Mouse (Mus musculus) MEL (cell line): ENCODE results near the gene Yju2. TPM values are rescaled to one million over a fixed set of nuclear protein-coding genes. Genes with fewer than 3 reads are reported as not detected.

Experiments used
- DNase-seq: peaks from one replicate; pipeline ENCODE4 v3.0.0; 2011; ENCODE audit warnings: low read depth, low spot score
- H3K27ac ChIP-seq: 2 replicates; pipeline ENCODE4 v1.5.1; 2012; ENCODE audit warnings: low read depth, mild to moderate bottlenecking, control low read depth, low read length, moderate library complexity; ENCODE audit not compliant: control insufficient read depth
- H3K27me3 ChIP-seq, 2 experiments: fragments of 150-350 bp in 1 of 2; sonication (generic) in 1 of 2; 2 replicates each; pipeline ENCODE4 v1.6.1; 2012; ENCODE audit warnings: low read length in 2 of 2, mild to moderate bottlenecking in 2 of 2, improper control_type of control experiment in 1 of 2, moderate library complexity in 1 of 2; ENCODE audit not compliant: insufficient read depth in 2 of 2, control insufficient read depth in 1 of 2
- H3K36me3 ChIP-seq, 2 experiments: 2 replicates each; pipeline ENCODE4 v1.6.1; 2012 to 2014; ENCODE audit warnings: low read length in 2 of 2, improper control_type of control experiment in 1 of 2, inconsistent platforms in 1 of 2, mild to moderate bottlenecking in 1 of 2; ENCODE audit not compliant: insufficient read depth in 2 of 2, control insufficient read depth in 1 of 2
- H3K4me1 ChIP-seq, 2 experiments: fragments of 150-350 bp in 1 of 2; sonication (generic) in 1 of 2; 2 replicates each; pipeline ENCODE4 v1.6.1; 2012; ENCODE audit warnings: low read length in 2 of 2, improper control_type of control experiment in 1 of 2, mild to moderate bottlenecking in 1 of 2; ENCODE audit not compliant: insufficient read depth in 2 of 2, control insufficient read depth in 1 of 2
- H3K4me3 ChIP-seq, 2 experiments: fragments of 150-350 bp in 1 of 2; sonication (generic) in 1 of 2; 2 replicates each; pipeline ENCODE4 v1.5.1; 2012; ENCODE audit warnings: low read depth in 2 of 2, low read length in 2 of 2, mild to moderate bottlenecking in 2 of 2, moderate library complexity in 2 of 2, control low read depth in 1 of 2, improper control_type of control experiment in 1 of 2; ENCODE audit not compliant: control insufficient read depth in 1 of 2, insufficient read depth in 1 of 2
- H3K79me2 ChIP-seq: 2 replicates; pipeline ENCODE4 v1.6.1; 2012; ENCODE audit warnings: mild to moderate bottlenecking, low read length, moderate library complexity; ENCODE audit not compliant: control insufficient read depth, poor library complexity, insufficient read depth
- H3K9ac ChIP-seq: 2 replicates; pipeline ENCODE4 v1.6.1; 2012; ENCODE audit warnings: low read depth, mild to moderate bottlenecking, control low read depth, low read length, moderate library complexity; ENCODE audit not compliant: control insufficient read depth, poor library complexity, severe bottlenecking
- H3K9me3 ChIP-seq: fragments of 150-350 bp; sonication (generic); replicated peaks from 2 replicates; pipeline ENCODE4 v1.6.1; 2012; ENCODE audit warnings: mild to moderate bottlenecking, low read length, improper control_type of control experiment, moderate library complexity; ENCODE audit not compliant: insufficient read depth
- CHD2 ChIP-seq: IDR thresholded peaks from 2 replicates; pipeline ENCODE4 v1.6.1; 2011; ENCODE audit warnings: low read length, improper control_type of control experiment
- CTCF ChIP-seq, 3 experiments: IDR thresholded peaks in 2 of 3; conservative IDR thresholded peaks in 1 of 3; 2 replicates each; pipeline ENCODE4 v1.5.1; 2011 to 2012; ENCODE audit warnings: low read length in 3 of 3, low read depth in 2 of 3, mild to moderate bottlenecking in 2 of 3, improper control_type of control experiment in 1 of 3, inconsistent platforms in 1 of 3, mixed read lengths in 1 of 3, moderate library complexity in 1 of 3; ENCODE audit not compliant: control insufficient read depth in 1 of 3, insufficient read depth in 1 of 3, poor library complexity in 1 of 3, severe bottlenecking in 1 of 3
- E2F4 ChIP-seq: IDR thresholded peaks from 2 replicates; pipeline ENCODE4 v1.6.1; 2011; ENCODE audit warnings: low read depth, low read length, improper control_type of control experiment, borderline replicate concordance
- ETS1 ChIP-seq: IDR thresholded peaks from 2 replicates; pipeline ENCODE4 v1.6.1; 2012; ENCODE audit warnings: low read depth, mild to moderate bottlenecking, inconsistent platforms, low read length, improper control_type of control experiment, moderate library complexity
- GABPA ChIP-seq: IDR thresholded peaks from 2 replicates; pipeline ENCODE4 v1.6.1; 2012; ENCODE audit warnings: low read depth, mild to moderate bottlenecking, inconsistent platforms, low read length, improper control_type of control experiment, moderate library complexity
- HCFC1 ChIP-seq: IDR thresholded peaks from 2 replicates; pipeline ENCODE4 v1.6.1; 2012; ENCODE audit warnings: low read depth, mild to moderate bottlenecking, inconsistent platforms, low read length, improper control_type of control experiment, moderate library complexity
- KAT2A ChIP-seq: conservative IDR thresholded peaks from 2 replicates; pipeline ENCODE4 v1.6.1; 2012; ENCODE audit warnings: low read depth, low read length, improper control_type of control experiment, inconsistent platforms
- MAX ChIP-seq: IDR thresholded peaks from 2 replicates; pipeline ENCODE4 v1.6.1; 2011; ENCODE audit warnings: low read length, improper control_type of control experiment
- MYC ChIP-seq: IDR thresholded peaks from 2 replicates; pipeline ENCODE4 v1.6.1; 2011; ENCODE audit warnings: low read depth, mild to moderate bottlenecking, low read length, improper control_type of control experiment, moderate library complexity
- POLR2AphosphoS5 ChIP-seq: IDR thresholded peaks from 2 replicates; pipeline ENCODE4 v1.6.1; 2012; ENCODE audit warnings: low read depth, borderline replicate concordance, mild to moderate bottlenecking, inconsistent platforms, low read length, moderate library complexity, mixed read lengths
- RCOR1 ChIP-seq: IDR thresholded peaks from 2 replicates; pipeline ENCODE4 v1.6.1; 2012; ENCODE audit warnings: low read depth, mild to moderate bottlenecking, inconsistent platforms, low read length, improper control_type of control experiment
- TCF12 ChIP-seq: IDR thresholded peaks from 2 replicates; pipeline ENCODE4 v1.6.1; 2014; ENCODE audit warnings: low read depth, mild to moderate bottlenecking, inconsistent platforms, low read length, improper control_type of control experiment, moderate library complexity
- USF1 ChIP-seq: IDR thresholded peaks from 2 replicates; pipeline ENCODE4 v1.6.1; 2014; ENCODE audit warnings: low read depth, mild to moderate bottlenecking, inconsistent platforms, low read length, improper control_type of control experiment, moderate library complexity
- USF2 ChIP-seq, 2 experiments: IDR thresholded peaks; 2 replicates each; pipeline ENCODE4 v1.6.1; 2011 to 2012; ENCODE audit warnings: improper control_type of control experiment in 2 of 2, low read length in 2 of 2, borderline replicate concordance in 1 of 2, inconsistent platforms in 1 of 2, low read depth in 1 of 2, mild to moderate bottlenecking in 1 of 2; ENCODE audit not compliant: insufficient read depth in 1 of 2
- ZNF384 ChIP-seq: IDR thresholded peaks from 2 replicates; pipeline ENCODE4 v1.6.1; 2012; ENCODE audit warnings: low read depth, mild to moderate bottlenecking, inconsistent platforms, low read length, improper control_type of control experiment
- polyA plus RNA-seq, 2 experiments: library from polyadenylated mRNA; stranded (reverse) in 1 of 2; unstranded in 1 of 2; fragments of >175 nt in 1 of 2; fragments of >200 nt in 1 of 2; gene quantifications; 2 replicates each; pipeline versions ENCODE4 v1.2.1 to v1.2.4; 2012; ENCODE audit warnings: low replicate concordance in 2 of 2, low read depth in 1 of 2; ENCODE audit not compliant: insufficient read length in 2 of 2, insufficient read depth in 1 of 2, missing spikeins in 1 of 2
- total RNA-seq: library from RNA; depleted of rRNA; stranded (reverse); fragments of 300-350 nt; gene quantifications from 2 replicates; pipeline ENCODE4 v1.2.3, GENCODE M21; 2012

Gene Yju2
- total and polyA plus RNA-seq, 3 experiments, result 18.6 to 91.8 (median 25.2) TPM

GRCm38 (mm10) chr17:55952041-55952440 is 6.9 kb upstream of the Yju2 start:
- no peak for DNase-seq
- Histone ChIP-seq H3K27me3 (peaks cover 0 to 2% of the 10 kb centered on the region in 2 experiments), H3K27ac (no peak overlapping the region), H3K4me3 (no peak overlapping the region), H3K4me1 (no peaks in the 10 kb centered on the region), H3K9me3 (no peaks in the 10 kb centered on the region), H3K79me2 (no peaks in the 10 kb centered on the region), H3K9ac (no peak overlapping the region), H3K36me3 (no peaks in the 10 kb centered on the region)
- no peak for TF ChIP-seq RCOR1
- TF ChIP-seq USF2 (IDR thresholded peaks at IDR 0.05; ENCODE audit: borderline replicate concordance in 1 of 2, insufficient read depth in 1 of 2, low read depth in 1 of 2, low read length in 2 of 2), result no peak

GRCm38 (mm10) chr17:55952447-55953027 is 6.4 kb upstream of the Yju2 start, which contains the start of gene Ebi3:
Gene Ebi3 (plus strand): TSS chr17:55952640.
- no peak within 1 kb of the TSS for H3K9ac ChIP-seq
- no peak within 1 kb of the TSS for H3K4me3 ChIP-seq
- H3K36me3 ChIP-seq, result no peaks in the 10 kb centered on the region
- no peak within 1 kb of the TSS for H3K27ac ChIP-seq
- TF ChIP-seq ETS1 (no peak), POLR2AphosphoS5 (no peak), USF1 (no peak), MAX (no peak), ZNF384 (no peak), CTCF (IDR thresholded peaks at IDR 0.05 in 2 of 3, conservative IDR thresholded peaks at IDR 0.05 in 1 of 3; ENCODE audit: control insufficient read depth in 1 of 3, insufficient read depth in 1 of 3, low read depth in 2 of 3, low read length in 3 of 3, poor library complexity in 1 of 3, severe bottlenecking in 1 of 3) (no peak), GABPA (no peak), KAT2A (no peak)
- TF ChIP-seq, all 39 proteins: peak for 0
- Histone ChIP-seq H3K79me2 (no peaks in the 10 kb centered on the region), H3K9me3 (no peaks in the 10 kb centered on the region), H3K27me3 (peaks cover 0 to 2% of the 10 kb centered on the region in 2 experiments), H3K4me1 (peaks cover 0 to 3% of the 10 kb centered on the region in 2 experiments; a peak in 2 of 4 replicates)
- DNase-seq, result no peak

GRCm38 (mm10) chr17:55953751-55954150 is 5.1 kb upstream of the Yju2 start:
- Histone ChIP-seq H3K4me3 (no peak overlapping the region), H3K9ac (no peak overlapping the region), H3K36me3 (no peaks in the 10 kb centered on the region; a peak in 1 of 4 replicates), H3K79me2 (no peaks in the 10 kb centered on the region), H3K27me3 (peaks cover 0 to 2% of the 10 kb centered on the region in 2 experiments), H3K9me3 (no peaks in the 10 kb centered on the region), H3K4me1 (peaks cover 4 to 6% of the 10 kb centered on the region in 2 experiments; a peak in 3 of 4 replicates), H3K27ac (no peak overlapping the region)
- no peak for TF ChIP-seq TCF12
- TF ChIP-seq CHD2, result no peak
- TF ChIP-seq E2F4, result no peak
- no peak for TF ChIP-seq USF1
- no peak for TF ChIP-seq MYC
- TF ChIP-seq HCFC1, result no peak
- DNase-seq, result no peak
